Mouse (Mus musculus): ENCODE measurements around the gene Edn2.
A peak's percentile ranks its signal among the peaks of the same experiment; 100 is the strongest.

The Edn2 gene

DNA sequence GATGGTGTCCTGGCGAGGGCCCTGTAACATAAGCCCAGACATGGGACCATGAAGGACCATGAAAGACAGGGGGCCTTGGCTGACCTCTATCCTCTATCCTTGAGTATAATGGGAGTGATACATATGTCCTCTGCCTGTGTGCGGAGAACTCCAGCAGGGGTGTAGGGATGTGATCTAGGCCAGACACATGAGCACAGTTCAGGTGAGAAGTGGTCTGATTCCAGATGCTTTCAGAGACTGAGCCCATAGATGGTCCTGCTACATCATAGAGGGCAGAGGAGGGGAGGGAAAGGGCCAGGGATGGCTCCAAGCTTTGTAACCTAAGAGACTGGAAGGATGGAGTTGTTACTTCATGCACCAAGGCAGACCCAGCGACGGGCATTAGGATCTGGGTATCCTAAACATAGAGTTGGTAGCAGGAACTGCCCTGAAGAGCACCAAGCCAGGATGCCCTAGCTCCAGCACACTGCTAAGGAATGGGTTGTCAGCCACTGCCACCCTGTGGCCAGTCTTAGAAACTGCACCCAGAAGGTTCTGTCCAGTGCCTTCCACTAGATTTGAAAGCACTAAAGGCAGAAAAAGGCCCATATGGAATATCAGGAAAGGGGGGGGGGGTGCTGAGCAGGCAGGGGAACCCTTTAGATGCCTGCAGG is 31.6 kb upstream of the Edn2 start:
- Histone ChIP-seq H3K4me3 (replicated peaks; ENCODE audit: low read length) (no peak overlapping the region), H3K4me1 (replicated peaks; ENCODE audit: low read depth, low read length) (peaks cover 19% of the 10 kb centered on the region), H3K36me3 (ENCODE audit: insufficient read depth, low read length) (no peaks in the 10 kb centered on the region), H3K27me3 (ENCODE audit: insufficient read depth, low read length) (peaks cover 22% of the 10 kb centered on the region), H3K9me3 (ENCODE audit: low read length) (no peaks in the 10 kb centered on the region)
- TF ChIP-seq POU5F1 (IDR thresholded peaks at IDR 0.05; ENCODE audit: borderline replicate concordance, low read length), result no peak
- TF ChIP-seq NANOG (IDR thresholded peaks at IDR 0.05; ENCODE audit: borderline replicate concordance, low read length), result no peak
- TF ChIP-seq CTCF (conservative IDR thresholded peaks at IDR 0.05; ENCODE audit: low read length), result peak; percentile 76

DNA sequence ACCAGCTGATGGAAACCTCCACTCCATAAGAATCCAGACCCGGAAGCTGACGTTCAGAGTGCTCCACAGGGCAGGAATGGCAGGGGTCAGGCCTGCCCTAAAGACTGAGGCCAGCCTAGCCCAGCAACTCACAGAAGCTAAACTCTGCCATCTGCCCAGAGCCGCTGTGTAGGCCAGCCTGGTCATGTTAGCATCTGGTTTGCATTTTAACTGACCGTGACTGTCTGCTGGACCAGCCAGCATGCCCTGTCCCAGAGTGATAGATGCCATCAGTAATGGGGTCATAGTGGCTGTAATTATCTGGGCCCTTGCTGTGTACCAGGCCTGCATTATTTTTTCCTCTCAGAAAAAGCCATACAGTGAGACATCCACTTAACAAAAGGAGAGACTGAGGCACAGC is 30.1 kb upstream of the Edn2 start:
- no peaks in the 10 kb centered on the region for H3K9me3 ChIP-seq (ENCODE audit: low read length)
- TF ChIP-seq NANOG (IDR thresholded peaks at IDR 0.05; ENCODE audit: borderline replicate concordance, low read length) (no peak), CTCF (conservative IDR thresholded peaks at IDR 0.05; ENCODE audit: low read length) (no peak), POU5F1 (IDR thresholded peaks at IDR 0.05; ENCODE audit: borderline replicate concordance, low read length) (no peak)
- H3K27me3 ChIP-seq (ENCODE audit: insufficient read depth, low read length), result peaks cover 18% of the 10 kb centered on the region
- H3K4me3 ChIP-seq (replicated peaks; ENCODE audit: low read length), result no peak overlapping the region
- no peaks in the 10 kb centered on the region for H3K36me3 ChIP-seq (ENCODE audit: insufficient read depth, low read length)
- peaks cover 19% of the 10 kb centered on the region for H3K4me1 ChIP-seq (replicated peaks; ENCODE audit: low read depth, low read length)

DNA sequence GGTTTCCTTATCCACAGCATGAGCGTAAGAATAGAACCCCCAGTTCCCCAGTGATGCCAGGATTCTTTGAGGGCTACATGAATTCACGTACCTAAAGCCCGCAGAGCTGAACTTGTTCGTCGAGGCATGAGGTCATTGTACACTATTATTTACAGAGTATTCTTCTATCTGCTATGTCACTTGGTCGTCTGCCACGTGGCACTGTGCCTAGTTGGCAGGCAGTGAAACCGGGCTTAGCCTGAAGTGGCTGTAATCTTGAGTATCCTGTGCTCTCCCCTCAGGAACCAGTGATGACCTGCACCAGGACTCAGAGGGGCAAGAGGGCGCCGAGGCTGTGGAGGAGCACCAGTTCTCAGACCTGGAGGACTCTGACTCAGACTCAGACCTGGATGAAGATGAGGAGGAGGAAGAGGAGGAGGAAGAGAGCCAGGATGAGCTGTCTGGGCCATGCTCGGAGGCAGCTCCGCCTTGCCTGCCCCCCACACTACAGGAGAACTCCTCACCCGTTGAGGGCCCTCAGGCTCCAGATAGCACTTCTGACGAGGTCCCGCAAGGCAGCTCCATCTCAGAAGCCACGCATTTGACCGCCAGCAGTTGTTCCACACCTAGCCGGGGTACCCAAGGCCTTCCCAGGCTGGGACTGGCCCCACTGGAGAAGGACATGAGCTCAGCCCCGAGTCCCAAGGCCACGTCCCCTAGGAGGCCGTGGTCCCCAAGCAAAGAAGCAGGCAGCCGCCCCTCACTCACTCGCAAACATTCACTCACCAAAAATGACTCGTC is 29.4 kb upstream of the Edn2 start:
- Histone ChIP-seq H3K4me1 (replicated peaks; ENCODE audit: low read depth, low read length) (peaks cover 19% of the 10 kb centered on the region), H3K4me3 (replicated peaks; ENCODE audit: low read length) (peak overlapping the region; percentile 59), H3K27me3 (ENCODE audit: insufficient read depth, low read length) (peaks cover 18% of the 10 kb centered on the region), H3K36me3 (ENCODE audit: insufficient read depth, low read length) (no peaks in the 10 kb centered on the region), H3K9me3 (ENCODE audit: low read length) (no peaks in the 10 kb centered on the region)
- TF ChIP-seq POU5F1 (IDR thresholded peaks at IDR 0.05; ENCODE audit: borderline replicate concordance, low read length) (no peak), CTCF (conservative IDR thresholded peaks at IDR 0.05; ENCODE audit: low read length) (no peak), NANOG (IDR thresholded peaks at IDR 0.05; ENCODE audit: borderline replicate concordance, low read length) (no peak)

DNA sequence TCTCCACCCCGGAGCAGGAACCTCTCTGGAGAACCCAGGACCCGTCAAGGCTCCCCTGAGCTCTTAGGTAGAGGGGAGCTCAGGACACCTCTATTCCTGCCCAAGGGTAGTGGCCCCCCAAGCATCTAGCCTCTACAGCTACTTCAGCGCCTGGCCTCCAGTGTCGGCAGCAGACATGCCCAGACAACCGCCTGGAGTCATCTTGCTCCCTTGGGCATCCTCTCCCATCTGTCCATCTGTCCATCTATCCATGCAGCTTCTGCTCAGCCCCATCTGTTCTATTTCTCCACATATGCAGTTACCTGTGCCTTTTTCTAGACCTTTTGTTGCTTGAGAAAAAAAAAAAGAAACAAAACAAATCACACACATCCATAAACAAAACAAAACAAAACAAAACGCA is 26.8 kb upstream of the Edn2 start:
- H3K9me3 ChIP-seq (ENCODE audit: low read length), result no peaks in the 10 kb centered on the region
- H3K4me1 ChIP-seq (replicated peaks; ENCODE audit: low read depth, low read length), result peaks cover 19% of the 10 kb centered on the region
- TF ChIP-seq CTCF (conservative IDR thresholded peaks at IDR 0.05; ENCODE audit: low read length), result no peak
- no peak for TF ChIP-seq NANOG (IDR thresholded peaks at IDR 0.05; ENCODE audit: borderline replicate concordance, low read length)
- no peak for TF ChIP-seq POU5F1 (IDR thresholded peaks at IDR 0.05; ENCODE audit: borderline replicate concordance, low read length)
- no peak overlapping the region for H3K4me3 ChIP-seq (replicated peaks; ENCODE audit: low read length)
- peaks cover 19% of the 10 kb centered on the region for H3K27me3 ChIP-seq (ENCODE audit: insufficient read depth, low read length)
- H3K36me3 ChIP-seq (ENCODE audit: insufficient read depth, low read length), result no peaks in the 10 kb centered on the region

DNA sequence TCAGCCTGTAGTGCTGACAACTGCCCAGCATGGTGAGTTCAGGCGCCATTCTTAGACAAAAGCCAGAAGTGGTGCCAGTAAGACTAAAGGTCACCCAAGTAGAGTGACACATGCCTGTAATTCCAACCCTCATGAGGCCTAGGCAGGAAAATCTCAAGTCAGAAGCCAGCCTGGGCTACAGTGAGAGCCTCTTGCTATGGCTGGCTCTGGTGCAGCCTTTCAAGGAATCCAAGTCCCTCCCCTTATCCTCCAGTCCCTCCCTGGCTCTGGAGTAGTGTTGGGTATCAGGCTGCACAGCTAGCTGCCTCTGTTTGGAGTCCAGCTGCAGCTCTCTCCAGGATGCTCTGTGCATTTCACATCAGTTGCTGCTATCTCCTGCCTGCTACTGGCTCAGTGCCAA is 19.2 kb upstream of the Edn2 start:
- Histone ChIP-seq H3K4me1 (replicated peaks; ENCODE audit: low read depth, low read length) (no peaks in the 10 kb centered on the region), H3K4me3 (replicated peaks; ENCODE audit: low read length) (no peak overlapping the region), H3K36me3 (ENCODE audit: insufficient read depth, low read length) (no peaks in the 10 kb centered on the region), H3K9me3 (ENCODE audit: low read length) (no peaks in the 10 kb centered on the region), H3K27me3 (ENCODE audit: insufficient read depth, low read length) (peaks cover 17% of the 10 kb centered on the region)
- TF ChIP-seq NANOG (IDR thresholded peaks at IDR 0.05; ENCODE audit: borderline replicate concordance, low read length) (no peak), CTCF (conservative IDR thresholded peaks at IDR 0.05; ENCODE audit: low read length) (no peak), POU5F1 (IDR thresholded peaks at IDR 0.05; ENCODE audit: borderline replicate concordance, low read length) (no peak)

DNA sequence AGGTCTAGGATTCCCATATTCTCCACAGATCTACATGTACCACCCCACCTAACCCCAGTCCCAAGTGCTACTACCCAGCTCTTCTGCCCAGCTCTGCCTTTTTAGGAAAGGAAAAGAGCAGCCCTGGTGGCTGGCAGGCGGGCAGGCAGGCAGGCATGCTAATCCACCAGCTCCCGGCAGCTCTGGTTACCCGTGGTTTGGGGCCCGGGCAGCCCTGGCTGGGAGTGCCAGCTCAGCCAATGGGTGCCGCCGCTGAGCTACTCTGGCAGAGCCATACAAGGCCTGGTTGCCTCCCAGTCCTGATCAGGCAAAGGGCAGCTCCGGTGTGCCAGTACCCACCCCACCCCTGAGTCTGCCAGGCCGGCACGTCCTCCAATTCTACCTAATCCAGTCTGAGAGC is 18.1 kb upstream of the Edn2 start:
- Histone ChIP-seq H3K9me3 (ENCODE audit: low read length) (no peaks in the 10 kb centered on the region), H3K27me3 (ENCODE audit: insufficient read depth, low read length) (peaks cover 24% of the 10 kb centered on the region), H3K4me1 (replicated peaks; ENCODE audit: low read depth, low read length) (peaks cover 3% of the 10 kb centered on the region), H3K36me3 (ENCODE audit: insufficient read depth, low read length) (no peaks in the 10 kb centered on the region), H3K4me3 (replicated peaks; ENCODE audit: low read length) (no peak overlapping the region)
- TF ChIP-seq CTCF (conservative IDR thresholded peaks at IDR 0.05; ENCODE audit: low read length) (no peak), POU5F1 (IDR thresholded peaks at IDR 0.05; ENCODE audit: borderline replicate concordance, low read length) (no peak), NANOG (IDR thresholded peaks at IDR 0.05; ENCODE audit: borderline replicate concordance, low read length) (no peak)

DNA sequence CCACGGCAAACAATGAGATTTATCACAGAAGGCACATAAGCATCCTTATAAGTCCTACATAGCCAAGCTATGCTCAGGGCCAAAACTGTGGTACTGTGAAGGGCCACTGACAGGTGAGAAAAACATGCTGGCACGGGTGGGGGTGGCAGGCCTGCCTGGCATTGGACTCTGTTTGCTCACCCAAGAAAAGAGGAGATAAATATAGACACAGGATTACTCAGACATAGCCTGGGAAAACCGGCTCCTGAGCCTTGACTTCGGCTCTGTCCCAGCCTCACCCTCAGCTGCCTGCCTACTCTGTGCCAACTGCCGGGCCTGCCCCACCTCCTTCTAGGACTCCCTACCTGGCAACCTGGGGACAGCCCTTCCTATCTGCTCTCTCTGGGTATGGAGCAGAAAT is 16.7 kb upstream of the Edn2 start:
- H3K36me3 ChIP-seq (ENCODE audit: insufficient read depth, low read length), result no peaks in the 10 kb centered on the region
- TF ChIP-seq POU5F1 (IDR thresholded peaks at IDR 0.05; ENCODE audit: borderline replicate concordance, low read length), result no peak
- TF ChIP-seq NANOG (IDR thresholded peaks at IDR 0.05; ENCODE audit: borderline replicate concordance, low read length), result no peak
- peaks cover 16% of the 10 kb centered on the region for H3K4me1 ChIP-seq (replicated peaks; ENCODE audit: low read depth, low read length)
- peaks cover 36% of the 10 kb centered on the region for H3K27me3 ChIP-seq (ENCODE audit: insufficient read depth, low read length)
- H3K9me3 ChIP-seq (ENCODE audit: low read length), result no peaks in the 10 kb centered on the region
- no peak overlapping the region for H3K4me3 ChIP-seq (replicated peaks; ENCODE audit: low read length)

DNA sequence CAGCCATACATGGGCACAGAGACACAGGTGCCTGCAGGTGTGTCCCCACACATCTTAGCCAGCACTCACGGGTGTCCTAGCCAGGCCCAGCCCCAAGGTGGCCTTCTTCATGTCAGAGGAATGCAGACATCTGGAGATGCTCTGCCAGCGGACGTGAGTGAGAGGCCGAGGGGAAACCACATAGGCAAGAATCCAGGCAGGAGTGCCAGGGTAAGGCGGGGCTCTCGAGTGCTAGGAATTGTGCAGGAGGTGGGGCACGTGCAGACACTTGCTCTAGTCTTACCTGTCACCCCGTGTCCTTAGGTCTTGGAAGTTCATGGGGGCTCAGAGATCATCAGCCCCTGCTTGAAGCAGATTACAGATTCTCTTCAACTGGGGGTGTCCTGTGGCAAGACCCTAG is 15.1 kb upstream of the Edn2 start:
- TF ChIP-seq NANOG (IDR thresholded peaks at IDR 0.05; ENCODE audit: borderline replicate concordance, low read length), result no peak
- TF ChIP-seq POU5F1 (IDR thresholded peaks at IDR 0.05; ENCODE audit: borderline replicate concordance, low read length), result no peak
- TF ChIP-seq CTCF (conservative IDR thresholded peaks at IDR 0.05; ENCODE audit: low read length), result no peak

More for the DNA sequence above, 15.1 kb upstream of the Edn2 start:
- Histone ChIP-seq H3K4me3 (replicated peaks; ENCODE audit: low read length) (no peak overlapping the region), H3K4me1 (replicated peaks; ENCODE audit: low read depth, low read length) (peaks cover 17% of the 10 kb centered on the region), H3K9me3 (ENCODE audit: low read length) (no peaks in the 10 kb centered on the region), H3K36me3 (ENCODE audit: insufficient read depth, low read length) (no peaks in the 10 kb centered on the region), H3K27me3 (ENCODE audit: insufficient read depth, low read length) (peaks cover 51% of the 10 kb centered on the region)

Data from E14TG2a.4 (cell line).